In the genomic region with DNA sequence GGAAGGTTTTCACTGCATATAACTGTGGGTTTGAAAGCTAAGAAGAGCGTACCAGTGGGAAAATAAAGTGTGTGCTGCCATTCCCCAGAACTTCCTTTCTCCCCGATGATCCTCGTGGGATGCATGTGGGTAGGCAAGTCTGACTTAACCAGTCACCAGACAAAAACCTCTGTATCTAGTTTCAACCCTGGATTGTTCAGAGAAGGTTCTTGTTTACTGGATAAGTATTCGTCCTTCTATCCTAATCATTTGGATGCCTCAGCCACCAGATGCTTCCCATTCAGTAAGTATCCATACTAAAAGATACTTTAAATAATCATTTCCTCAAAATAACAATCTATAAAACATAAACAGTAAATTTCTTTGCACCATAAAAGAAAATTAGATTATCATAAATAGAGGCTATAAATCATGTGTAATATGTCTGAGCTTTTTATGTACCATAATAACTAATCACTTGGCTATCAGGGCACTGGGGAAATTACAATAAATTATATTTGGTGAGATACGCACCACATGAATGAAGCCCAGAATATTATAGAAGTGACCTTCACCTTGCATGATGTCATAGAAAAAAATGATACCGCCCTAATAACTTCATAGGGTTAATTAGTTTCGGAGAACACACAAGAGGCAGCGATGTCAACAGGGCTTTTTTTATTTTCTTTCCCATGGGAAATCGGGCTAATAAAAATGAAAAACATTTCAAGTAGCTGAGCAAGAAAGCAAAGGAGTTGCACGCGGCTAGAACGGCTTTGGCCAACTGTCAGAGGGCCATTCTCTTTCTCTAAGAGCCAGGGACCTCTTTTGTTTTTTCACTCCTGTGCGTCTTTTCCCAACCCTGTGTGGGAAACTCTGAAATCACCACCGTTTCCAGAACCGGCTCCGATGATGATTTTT, we compare ENCODE assay signal across 11 mouse cellular contexts.
DNase-seq lines count a peak whose midpoint lies in the region; ATAC-seq and TF ChIP-seq lines count a peak whose summit lies in the region.
"Had no signal": no experiment of that assay in that cellular context is flagged by ENCODE, and none has a peak within 500 bp of the region (broad histone marks: within the 10 kb centered on the region; RNA-seq: fewer than 3 reads in every experiment).

No protein-coding gene starts in this region.

- H3K9me3 ChIP-seq in ES-E14 (ENCODE audit: control insufficient read depth, insufficient read depth, low read depth, low read length): no peaks in the 10 kb centered on the region
- no peaks in the 10 kb centered on the region for H3K9me3 ChIP-seq in hindbrain, embryonic 10.5 days
- H3K9me3 ChIP-seq in limb, embryonic 14.5 days (ENCODE audit: control insufficient read depth, low read length): no peaks in the 10 kb centered on the region
- H3K9me3 ChIP-seq: intestine, embryonic 15.5 days; liver, embryonic 13.5 days had no signal

- no peak for ATAC-seq in limb, embryonic 14.5 days (ENCODE audit: low FRiP score, low read depth)
- ATAC-seq: intestine, embryonic 15.5 days had no signal

- no peaks in the 10 kb centered on the region for H3K27me3 ChIP-seq in hindbrain, embryonic 10.5 days (ENCODE audit: insufficient read depth, poor library complexity, severe bottlenecking)
- H3K27me3 ChIP-seq in limb, embryonic 14.5 days (ENCODE audit: control insufficient read depth, insufficient read depth, low read length): no peaks in the 10 kb centered on the region
- H3K27me3 ChIP-seq: intestine, embryonic 15.5 days; liver, embryonic 13.5 days had no signal

- H3K9ac ChIP-seq in ES-E14 (ENCODE audit: insufficient read depth, low read depth, low read length, poor library complexity, severe bottlenecking): no peak overlapping the region
- H3K9ac ChIP-seq in limb, embryonic 14.5 days (ENCODE audit: low read depth, low read length, severe bottlenecking): no peak overlapping the region
- H3K9ac ChIP-seq: intestine, embryonic 15.5 days; liver, embryonic 13.5 days had no signal

- WGBS in hindbrain, embryonic 10.5 days: 32% methylated on average over 16 of the region's 16 CpGs
- 30% methylated on average over 16 of the region's 16 CpGs for WGBS in limb, embryonic 14.5 days

- in situ Hi-C loops in ES-E14 (cut with MboI; ENCODE audit: low sequenced_read_pairs in 2 of 2, unreplicated experiment in 2 of 2): no loop called here

- no peak overlapping the region for H3K4me3 ChIP-seq in ES-E14 (ENCODE audit: insufficient read depth in 1 of 2, low read depth in 1 of 2, low read length in 2 of 2, poor library complexity in 1 of 2, severe bottlenecking in 1 of 2)
- peak overlapping the region; percentile 29 for H3K4me3 ChIP-seq in hindbrain, embryonic 10.5 days
- no peak overlapping the region for H3K4me3 ChIP-seq in limb, embryonic 14.5 days (replicated peaks; ENCODE audit: low read length)
- H3K4me3 ChIP-seq: intestine, embryonic 15.5 days; liver, embryonic 13.5 days had no signal

- H3K36me3 ChIP-seq in ES-E14 (ENCODE audit: control insufficient read depth, insufficient read depth, low read length, poor library complexity, severe bottlenecking): no peaks in the 10 kb centered on the region
- no peaks in the 10 kb centered on the region for H3K36me3 ChIP-seq in hindbrain, embryonic 10.5 days
- H3K36me3 ChIP-seq in limb, embryonic 14.5 days (ENCODE audit: control insufficient read depth, insufficient read depth, low read length): no peaks in the 10 kb centered on the region
- H3K36me3 ChIP-seq: intestine, embryonic 15.5 days; liver, embryonic 13.5 days had no signal

- no peak for TF ChIP-seq POLR2A in limb, embryonic 14.5 days (IDR thresholded peaks at IDR 0.05; ENCODE audit: borderline replicate concordance, extremely low read depth, insufficient read depth, insufficient read length)

- H3K4me2 ChIP-seq in limb, embryonic 14.5 days (replicated peaks; ENCODE audit: low read depth, low read length, severe bottlenecking): peak overlapping the region; percentile 27; the same call in 1 of the 2 replicates
- H3K4me2 ChIP-seq: intestine, embryonic 15.5 days; liver, embryonic 13.5 days had no signal

- H3K4me1 ChIP-seq in ES-E14 (ENCODE audit: control insufficient read depth in 2 of 2, insufficient read depth in 2 of 2, low read length in 2 of 2, poor library complexity in 1 of 2): no peaks in the 10 kb centered on the region
- peaks cover 13% of the 10 kb centered on the region; the same call in 1 of the 2 replicates for H3K4me1 ChIP-seq in hindbrain, embryonic 10.5 days (replicated peaks)
- no peaks in the 10 kb centered on the region for H3K4me1 ChIP-seq in limb, embryonic 14.5 days (ENCODE audit: control insufficient read depth, insufficient read depth, low read length)
- H3K4me1 ChIP-seq: intestine, embryonic 15.5 days; liver, embryonic 13.5 days had no signal

- DNase-seq in ES-E14 (ENCODE audit: low read depth, low spot score): no peak
- DNase-seq in embryo, embryonic 10.5 days (ENCODE audit: low spot score): peak; percentile 62
- no peak for DNase-seq in hindbrain, embryonic 10.5 days (ENCODE audit: low spot score)
- DNase-seq in limb, embryonic 14.5 days (ENCODE audit: low spot score): no peak
- no peak for DNase-seq in spleen, postnatal 10 days (ENCODE audit: low spot score in 2 of 2)
- no peak for DNase-seq in cerebellum, adult 11-12 months
- DNase-seq in layer of hippocampus, postnatal 36 days: no peak
- DNase-seq: adrenal gland, postnatal 36 days; liver, embryonic 13.5 days; thymus, postnatal 25 days had no signal

- H3K27ac ChIP-seq in ES-E14 (ENCODE audit: insufficient read depth, low read depth, low read length, poor library complexity, severe bottlenecking): no peak overlapping the region
- peak overlapping the region; percentile 86 for H3K27ac ChIP-seq in hindbrain, embryonic 10.5 days
- H3K27ac ChIP-seq in limb, embryonic 14.5 days (replicated peaks; ENCODE audit: low read depth, low read length): no peak overlapping the region
- H3K27ac ChIP-seq: intestine, embryonic 15.5 days; liver, embryonic 13.5 days had no signal

TF ChIP-seq in ES-E14, 5 proteins besides CTCF, POLR2A, EP300 and RAD21:
- TF ChIP-seq ZNF384 (IDR thresholded peaks at IDR 0.05; ENCODE audit: low read depth, low read length): peak; percentile 8; the same call in 1 of the 2 replicates
- no peak for TF ChIP-seq HCFC1 (IDR thresholded peaks at IDR 0.05; ENCODE audit: borderline replicate concordance, insufficient read depth, low read length)
